Mouse (Mus musculus) urinary bladder, adult 2 months (tissue): ENCODE data around the gene Cuzd1. TPM values are rescaled to one million over a fixed set of nuclear protein-coding genes. Genes with fewer than 3 reads are reported as not detected.

ENCODE experiments used
- polyA plus RNA-seq: library from polyadenylated mRNA; depleted of rRNA; stranded (reverse); fragments of >200 nt; gene quantifications from 2 replicates; pipeline ENCODE4 v1.2.3, GENCODE M21; 2012; rRNA removed

Gene Cuzd1
- polyA plus RNA-seq, 1 experiment: not detected

Other genes with a start within 250 kb of the Cuzd1 start
- gene 4933402N03Rik, start 176.0 kb downstream of the Cuzd1 start, polyA plus RNA-seq: not detected in 2 replicates
- not detected in 2 replicates for gene 5430419D17Rik, start 147.9 kb downstream of the Cuzd1 start, polyA plus RNA-seq
- not detected in 2 replicates for gene Fam24b, start 7.2 kb upstream of the Cuzd1 start, polyA plus RNA-seq
- gene Fam24a, start 11.6 kb upstream of the Cuzd1 start, polyA plus RNA-seq: not detected in 2 replicates
- 7.9 and 8.3 TPM in 2 replicates for gene 2310057M21Rik, start 40.5 kb upstream of the Cuzd1 start, polyA plus RNA-seq
- 47.4 and 49.2 TPM in 2 replicates for gene Pstk, start 48.8 kb upstream of the Cuzd1 start, polyA plus RNA-seq
- gene Ikzf5, start 88.2 kb upstream of the Cuzd1 start, polyA plus RNA-seq: 14.4 and 15.2 TPM in 2 replicates
- 43.6 and 55.7 TPM in 2 replicates for gene Acadsb, start 88.3 kb upstream of the Cuzd1 start, polyA plus RNA-seq
- gene Hmx3, start 220.6 kb upstream of the Cuzd1 start, polyA plus RNA-seq: not detected in 2 replicates
- not detected in 2 replicates for gene Hmx2, start 226.5 kb upstream of the Cuzd1 start, polyA plus RNA-seq
- 63.7 and 77.0 TPM in 2 replicates for gene Bub3, start 237.9 kb upstream of the Cuzd1 start, polyA plus RNA-seq